8 mouse cellular contexts compared by ENCODE assay signal in the genomic region with DNA sequence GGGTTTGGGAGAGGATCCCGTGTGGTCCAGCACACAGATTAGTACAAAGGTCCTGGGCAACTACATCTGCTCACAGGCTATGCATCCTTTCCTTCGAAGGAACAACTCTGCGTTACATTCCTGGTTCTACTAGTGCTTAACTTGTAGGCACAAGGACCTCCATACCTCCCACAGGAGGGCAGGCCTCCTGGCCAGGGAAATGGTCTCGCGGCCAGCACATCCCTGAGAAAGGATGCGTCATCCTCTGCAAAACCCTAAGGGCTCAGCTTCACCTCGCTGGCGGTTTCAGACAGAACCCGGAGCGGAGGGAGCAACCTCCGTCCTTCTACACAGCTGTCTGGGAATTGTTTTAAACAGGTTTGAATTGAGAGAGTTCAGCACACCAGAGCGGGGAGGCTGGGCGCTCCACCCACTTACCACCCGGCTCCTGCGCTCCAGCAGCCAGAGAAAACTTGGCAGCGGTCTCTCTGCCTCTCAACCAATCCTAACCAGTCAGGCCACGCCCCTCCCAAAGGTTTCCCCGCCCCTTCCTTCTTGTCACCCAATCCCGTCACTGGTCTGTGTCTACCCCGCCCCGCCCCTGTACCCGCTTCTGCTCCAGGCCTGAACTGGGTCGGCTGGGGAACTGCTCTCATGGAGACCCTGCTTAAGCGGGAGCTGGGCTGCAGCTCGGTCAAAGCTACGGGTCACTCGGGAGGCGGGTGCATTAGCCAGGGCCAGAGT. TPM values are rescaled to one million over a fixed set of nuclear protein-coding genes. Genes with fewer than 3 reads are reported as not detected.
DNase-seq lines count a peak whose midpoint lies in the region; ATAC-seq and TF ChIP-seq lines count a peak whose summit lies in the region.

Gene Fn3krp (plus strand): TSS at position 572 of the 723 bp plus-strand sequence.

- H3K27ac ChIP-seq in cortical plate, adult 2 months (ENCODE audit: insufficient read depth, low read length): peak within 1 kb of the TSS; percentile 30

- peak; percentile 40 for TF ChIP-seq POLR2A in cortical plate, adult 2 months (IDR thresholded peaks at IDR 0.05; ENCODE audit: extremely low read depth, insufficient read depth, low read length)

- no peak for TF ChIP-seq CTCF in cortical plate, adult 2 months (IDR thresholded peaks at IDR 0.05; ENCODE audit: extremely low read depth, insufficient read depth, low read length)

- H3K36me3 ChIP-seq in megakaryocyte, embryonic 14.5 days (replicated peaks; ENCODE audit: low read length): peaks cover 13% of the 10 kb centered on the region

- H3K27me3 ChIP-seq in megakaryocyte, embryonic 14.5 days (replicated peaks): no peaks in the 10 kb centered on the region

- DNase-seq in gastrocnemius, adult 8-10 months (ENCODE audit: low spot score in 2 of 2): peak; percentile 100
- DNase-seq in hindlimb bud, embryonic 11.5 days (ENCODE audit: extremely low spot score, low read depth, low spot score): peak; percentile 93
- peak; percentile 95 to 99 for DNase-seq in left cerebral cortex, adult 8-10 months (ENCODE audit: low spot score in 2 of 2)
- peak; percentile 99 for DNase-seq in right cerebral cortex, postnatal 10 days (ENCODE audit: low spot score in 2 of 2)
- DNase-seq in urinary bladder, postnatal 25 days (ENCODE audit: low spot score): peak; percentile 97

- ATAC-seq in activated CD4-positive, CD25-positive, alpha-beta regulatory T cell, adult 4 months: peak; percentile 99

- no peaks in the 10 kb centered on the region for H3K9me3 ChIP-seq in megakaryocyte, embryonic 14.5 days

- peaks cover 5% of the 10 kb centered on the region for H3K4me1 ChIP-seq in cortical plate, adult 2 months (ENCODE audit: control insufficient read depth, insufficient read depth, low read length)
- H3K4me1 ChIP-seq in megakaryocyte, embryonic 14.5 days: peaks cover 26% of the 10 kb centered on the region

- H3K4me3 ChIP-seq in cortical plate, adult 2 months (ENCODE audit: insufficient read depth, low read length): peak within 1 kb of the TSS; percentile 87
- peak within 1 kb of the TSS; percentile 97 for H3K4me3 ChIP-seq in megakaryocyte, embryonic 14.5 days (replicated peaks)

RNA-seq across cellular contexts. Expression of gene Fn3krp, which starts in this region (rescaled TPM):
- polyA plus RNA-seq in activated CD4-positive, CD25-positive, alpha-beta regulatory T cell, adult 4 months (2017; shearing (Covaris generic)): 1 to 10 TPM; 6.3 to 9.8 TPM
- 38.1 and 41.0 TPM in 2 replicates for polyA plus RNA-seq in cortical plate, adult 2 months (2012; rRNA removed)
- total RNA-seq in gastrocnemius, adult 8-10 months (2022): 1 to 10 TPM; 3.3 to 4.2 (median 4.0) TPM
- 10 to 100 TPM; 47.7 to 52.2 (median 50.9) TPM for total RNA-seq in left cerebral cortex, adult 8-10 months (2022)
- polyA plus RNA-seq in megakaryocyte, embryonic 14.5 days (2012; ENCODE audit: insufficient read depth, low replicate concordance): 0.48 TPM in 1 of 2 replicates, not detected in the other

Comparison
In these comparisons a context has a peak if more than half of its experiments do, and no peak if none do; other contexts are left out.
1. Peak in every context shown above with its lines: DNase-seq, ATAC-seq, H3K4me3 ChIP-seq and H3K27ac ChIP-seq.
2. RNA of gene Fn3krp (total RNA-seq): 47.7 to 52.2 TPM in left cerebral cortex, adult 8-10 months; 3.3 to 4.2 TPM in gastrocnemius, adult 8-10 months; every median in the first group is over 4 times any median in the second.